Mouse (Mus musculus): Measurements from ENCODE around the gene Pnma1. TPM values are rescaled to one million over a fixed set of nuclear protein-coding genes. Genes with fewer than 3 reads are reported as not detected.
A peak's percentile ranks its signal among the peaks of the same experiment; 100 is the strongest.
"Not testable (repeated sequence)": the region's sequence is repeated elsewhere in the genome, so short reads cannot be mapped to it uniquely, and the experiment has no call there.

Gene Pnma1
- polyA plus RNA-seq, 1 experiment from 2014 or later: 3.0 TPM

GRCm38 (mm10) chr12:84100604-84101492 lies 47.4 kb downstream of the Pnma1 start, which contains the start of gene Acot6:
Gene Acot6 (plus strand): TSS chr12:84100654.
- H3K36me3 ChIP-seq; H3K27me3 ChIP-seq; H3K4me1 ChIP-seq; H3K9me3 ChIP-seq (replicated peaks): not testable (repeated sequence)
- ATAC-seq (ENCODE audit: insufficient number of reproducible peaks, low FRiP score, low TSS enrichment, low read depth): peak; percentile 63
- H3K4me2 ChIP-seq (replicated peaks): peak within 1 kb of the TSS; percentile 71
- peak within 1 kb of the TSS; percentile 63 for H3K27ac ChIP-seq (replicated peaks)
- WGBS: under 1% methylated on average over 76 of the region's 80 CpGs
- H3K9ac ChIP-seq: peak within 1 kb of the TSS; percentile 40
- peak within 1 kb of the TSS; percentile 58 for H3K4me3 ChIP-seq (replicated peaks)

- no peak overlapping the region for H3K9ac ChIP-seq
- H3K27me3 ChIP-seq: no peaks in the 10 kb centered on the region
- H3K36me3 ChIP-seq: no peaks in the 10 kb centered on the region
- H3K27ac ChIP-seq (replicated peaks): no peak overlapping the region
- H3K4me3 ChIP-seq (replicated peaks): peak overlapping the region; percentile 58
- WGBS: 37% methylated on average over 1 of the region's 1 CpGs
- H3K4me2 ChIP-seq (replicated peaks): peak overlapping the region; percentile 71
- ATAC-seq (ENCODE audit: insufficient number of reproducible peaks, low FRiP score, low TSS enrichment, low read depth): no peak
- no peaks in the 10 kb centered on the region for H3K4me1 ChIP-seq
- H3K9me3 ChIP-seq (replicated peaks): 0 out of 2 replicates have a peak, but pooled peaks cover 3% of the 10 kb centered on the region
Measured at GRCm38 (mm10) chr12:84100071-84100470, 48.2 kb downstream of the Pnma1 start.

- H3K27ac ChIP-seq (replicated peaks): no peak overlapping the region
- H3K27me3 ChIP-seq: no peaks in the 10 kb centered on the region
- no peak for ATAC-seq (ENCODE audit: insufficient number of reproducible peaks, low FRiP score, low TSS enrichment, low read depth)
- H3K9ac ChIP-seq: no peak overlapping the region
- H3K4me3 ChIP-seq (replicated peaks): no peak overlapping the region
- H3K4me2 ChIP-seq (replicated peaks): no peak overlapping the region
- no peaks in the 10 kb centered on the region for H3K36me3 ChIP-seq
- 93% methylated on average over 2 of the region's 2 CpGs for WGBS
- H3K9me3 ChIP-seq (replicated peaks): 0 out of 2 replicates have a peak, but pooled peaks cover 3% of the 10 kb centered on the region
- H3K4me1 ChIP-seq: no peaks in the 10 kb centered on the region
Measured at GRCm38 (mm10) chr12:84099605-84100004, 48.7 kb downstream of the Pnma1 start.

Other genes starting within 250 kb of the Pnma1 start
- gene Numb, start 226.6 kb downstream of the Pnma1 start, polyA plus RNA-seq (2015; fragmentation: Nextera tagmentation; extraction: Ambion mirVana): 35.3 and 37.3 TPM in 2 replicates
- gene Riox1, start 197.9 kb downstream of the Pnma1 start, polyA plus RNA-seq (2015; fragmentation: Nextera tagmentation; extraction: Ambion mirVana): 14.7 and 15.4 TPM in 2 replicates
- not detected in 2 replicates for gene Heatr4, start 163.6 kb downstream of the Pnma1 start, polyA plus RNA-seq (2015; fragmentation: Nextera tagmentation; extraction: Ambion mirVana)
- 24.0 and 24.4 TPM in 2 replicates for gene Acot2, start 160.6 kb downstream of the Pnma1 start, polyA plus RNA-seq (2015; fragmentation: Nextera tagmentation; extraction: Ambion mirVana)
- 50.2 and 58.9 TPM in 2 replicates for gene Acot1, start 139.0 kb downstream of the Pnma1 start, polyA plus RNA-seq (2015; fragmentation: Nextera tagmentation; extraction: Ambion mirVana)
- 0.25 and 0.45 TPM in 2 replicates for gene Acot4, start 110.1 kb downstream of the Pnma1 start, polyA plus RNA-seq (2015; fragmentation: Nextera tagmentation; extraction: Ambion mirVana)
- gene Gm49366, start 109.6 kb downstream of the Pnma1 start, polyA plus RNA-seq (2015; fragmentation: Nextera tagmentation; extraction: Ambion mirVana): not detected in 2 replicates
- gene Acot3, start 96.3 kb downstream of the Pnma1 start, polyA plus RNA-seq (2015; fragmentation: Nextera tagmentation; extraction: Ambion mirVana): not detected in 2 replicates
- gene Acot5, start 79.2 kb downstream of the Pnma1 start, polyA plus RNA-seq (2015; fragmentation: Nextera tagmentation; extraction: Ambion mirVana): 0.16 TPM in 2 replicates
- 2.1 and 2.4 TPM in 2 replicates for gene Acot6, start 47.8 kb downstream of the Pnma1 start, polyA plus RNA-seq (2015; fragmentation: Nextera tagmentation; extraction: Ambion mirVana)
- gene Dnal1, start 34.1 kb downstream of the Pnma1 start, polyA plus RNA-seq (2015; fragmentation: Nextera tagmentation; extraction: Ambion mirVana): 6.0 and 6.3 TPM in 2 replicates
- 15.4 and 15.9 TPM in 2 replicates for gene Elmsan1, start 70.4 kb upstream of the Pnma1 start, polyA plus RNA-seq (2015; fragmentation: Nextera tagmentation; extraction: Ambion mirVana)
- 16.8 and 17.0 TPM in 2 replicates for gene Ptgr2, start 136.7 kb upstream of the Pnma1 start, polyA plus RNA-seq (2015; fragmentation: Nextera tagmentation; extraction: Ambion mirVana)
- 80.1 and 81.7 TPM in 2 replicates for gene Zfp410, start 168.4 kb upstream of the Pnma1 start, polyA plus RNA-seq (2015; fragmentation: Nextera tagmentation; extraction: Ambion mirVana)
- gene Coq6, start 213.2 kb upstream of the Pnma1 start, polyA plus RNA-seq (2015; fragmentation: Nextera tagmentation; extraction: Ambion mirVana): 41.4 and 42.6 TPM in 2 replicates
- 4.4 and 5.8 TPM in 2 replicates for gene Fam161b, start 213.3 kb upstream of the Pnma1 start, polyA plus RNA-seq (2015; fragmentation: Nextera tagmentation; extraction: Ambion mirVana)